Mouse (Mus musculus) small intestine, adult 2 months (tissue): ENCODE data around the gene Apopt1. TPM values are rescaled to one million over a fixed set of nuclear protein-coding genes. Genes with fewer than 3 reads are reported as not detected.

Source experiments
- H3K27ac ChIP-seq: fragments of 200-500 bp; 2 replicates; pipeline ENCODE4 v1.5.1; 2012; ENCODE audit warnings: low read depth, low read length, control low read depth, inconsistent platforms; ENCODE audit not compliant: insufficient read depth
- H3K27me3 ChIP-seq: fragments of 200-500 bp; 2 replicates; pipeline ENCODE4 v1.6.1; 2012; ENCODE audit warnings: mild to moderate bottlenecking, moderate library complexity, low read length, inconsistent platforms; ENCODE audit not compliant: control insufficient read depth, insufficient read depth
- H3K36me3 ChIP-seq: fragments of 200-500 bp; 2 replicates; pipeline ENCODE4 v1.6.1; 2012; ENCODE audit warnings: mild to moderate bottlenecking, low read length, control low read depth, inconsistent platforms; ENCODE audit not compliant: control insufficient read depth, insufficient read depth
- H3K4me1 ChIP-seq: fragments of 200-500 bp; 2 replicates; pipeline ENCODE4 v1.6.1; 2012; ENCODE audit warnings: low read length, inconsistent platforms, mixed read lengths; ENCODE audit not compliant: control insufficient read depth, insufficient read depth, insufficient read length
- H3K4me3 ChIP-seq: fragments of 200-500 bp; 2 replicates; pipeline ENCODE4 v1.5.1; 2012; ENCODE audit warnings: low read depth, mild to moderate bottlenecking, control low read depth, inconsistent platforms, low read length, moderate library complexity
- CTCF ChIP-seq: fragments of 200-500 bp; IDR thresholded peaks from 2 replicates; pipeline ENCODE4 v1.5.1; 2012; ENCODE audit warnings: low read depth, mild to moderate bottlenecking, control low read depth, inconsistent platforms, low read length, moderate library complexity, mixed read lengths; ENCODE audit not compliant: insufficient replicate concordance, insufficient read length; ENCODE audit errors: extremely low read depth
- POLR2A ChIP-seq: fragments of 200-500 bp; IDR thresholded peaks from 2 replicates; pipeline ENCODE4 v1.6.1; 2012; ENCODE audit warnings: low read depth, mild to moderate bottlenecking, control low read depth, inconsistent platforms, low read length, moderate library complexity
- WGBS: fragments of 180-500 bp; shearing (Covaris S2); methylation state at CpG from one replicate; pipeline ENCODE4 v1.1.7; 2018; 5-methylcytosine and 5-hydroxymethylcytosine counted together
- polyA plus RNA-seq: library from polyadenylated mRNA; depleted of rRNA; stranded (reverse); fragments of >200 nt; gene quantifications from 2 replicates; pipeline ENCODE4 v1.2.3, GENCODE M21; 2012

The Apopt1 gene
- polyA plus RNA-seq, 1 experiment: 16.7 TPM

DNA sequence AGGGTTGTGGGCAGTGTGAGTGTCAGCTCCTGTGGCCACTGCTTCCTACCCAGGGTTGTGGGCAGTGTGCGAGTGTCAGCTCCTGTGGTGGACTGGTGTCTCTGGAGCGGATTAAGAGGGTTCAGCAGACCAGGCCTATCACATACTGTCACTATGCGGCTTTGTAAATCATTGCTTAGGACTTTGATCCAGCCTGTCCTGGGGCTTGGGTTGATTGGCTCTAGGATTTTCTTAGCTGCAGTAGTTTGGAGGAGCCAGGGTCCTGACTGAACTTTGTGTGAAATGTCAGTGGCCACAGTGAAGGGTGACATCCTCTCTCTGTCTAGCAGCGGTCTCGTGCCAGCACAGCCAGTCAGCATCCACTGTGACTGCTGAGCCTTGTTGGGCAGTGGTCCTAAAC lies 77.0 kb downstream of the Apopt1 start:
- Histone ChIP-seq H3K27ac (no peak overlapping the region), H3K4me3 (no peak overlapping the region), H3K27me3 (no peaks in the 10 kb centered on the region), H3K4me1 (peaks cover 13% of the 10 kb centered on the region), H3K36me3 (peaks cover 77% of the 10 kb centered on the region)
- 87% methylated on average over 5 of the region's 5 CpGs for WGBS
- TF ChIP-seq POLR2A (no peak), CTCF (no peak)

DNA sequence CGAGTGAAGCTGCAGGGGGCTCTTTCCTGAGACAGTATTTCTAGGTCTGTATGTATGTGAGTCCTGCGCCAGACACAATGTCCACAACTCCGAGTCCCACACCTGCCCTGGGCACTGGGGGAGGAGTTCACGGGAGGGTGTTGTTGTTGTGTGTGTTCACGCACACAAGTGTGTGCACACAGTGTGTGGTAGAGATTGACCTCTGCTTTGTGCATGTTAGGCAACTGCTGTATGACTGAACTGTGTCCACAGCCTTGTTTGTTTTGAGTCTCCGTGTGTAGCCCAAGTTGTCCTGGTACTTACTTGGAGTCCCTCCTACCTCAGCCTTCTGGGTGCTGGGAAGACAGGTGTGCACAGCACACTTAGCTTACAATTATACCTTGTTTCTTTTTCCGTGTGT lies 77.6 kb downstream of the Apopt1 start:
- Histone ChIP-seq H3K27ac (no peak overlapping the region), H3K4me1 (peaks cover 11% of the 10 kb centered on the region), H3K36me3 (peaks cover 79% of the 10 kb centered on the region), H3K27me3 (no peaks in the 10 kb centered on the region), H3K4me3 (no peak overlapping the region)
- no peak for TF ChIP-seq CTCF
- no peak for TF ChIP-seq POLR2A
- 84% methylated on average over 7 of the region's 7 CpGs for WGBS

- Histone ChIP-seq H3K4me1 (peaks cover 11% of the 10 kb centered on the region), H3K27ac (no peak overlapping the region), H3K27me3 (no peaks in the 10 kb centered on the region), H3K4me3 (no peak overlapping the region), H3K36me3 (peaks cover 79% of the 10 kb centered on the region)
- TF ChIP-seq CTCF (no peak), POLR2A (no peak)
- 93% methylated on average over 13 of the region's 13 CpGs for WGBS
Observed at GRCm38 (mm10) chr12:111791474-111792104, 78.5 kb downstream of the Apopt1 start.

GRCm38 (mm10) chr12:111794102-111794501 lies 81.0 kb downstream of the Apopt1 start:
- Histone ChIP-seq H3K36me3 (peaks cover 60% of the 10 kb centered on the region), H3K27ac (0 out of 2 replicates have a peak overlapping the region, but pooled peaks have one; percentile 2), H3K4me1 (peaks cover 11% of the 10 kb centered on the region), H3K27me3 (no peaks in the 10 kb centered on the region), H3K4me3 (no peak overlapping the region)
- WGBS: 33% methylated on average over 22 of the region's 22 CpGs
- TF ChIP-seq POLR2A (no peak), CTCF (no peak)

GRCm38 (mm10) chr12:111794526-111795179 lies 81.6 kb downstream of the Apopt1 start:
- Histone ChIP-seq H3K4me1 (peaks cover 11% of the 10 kb centered on the region), H3K4me3 (no peak overlapping the region), H3K27ac (no peak overlapping the region), H3K36me3 (peaks cover 58% of the 10 kb centered on the region), H3K27me3 (no peaks in the 10 kb centered on the region)
- 89% methylated on average over 18 of the region's 18 CpGs for WGBS
- TF ChIP-seq POLR2A (no peak), CTCF (no peak)

- H3K27ac ChIP-seq: no peak overlapping the region
- no peak overlapping the region for H3K4me3 ChIP-seq
- TF ChIP-seq POLR2A: no peak
- no peak for TF ChIP-seq CTCF
- H3K27me3 ChIP-seq: no peaks in the 10 kb centered on the region
- WGBS: 93% methylated on average over 28 of the region's 28 CpGs
- peaks cover 52% of the 10 kb centered on the region for H3K36me3 ChIP-seq
- peaks cover 11% of the 10 kb centered on the region for H3K4me1 ChIP-seq
Observed at GRCm38 (mm10) chr12:111795180-111795895, 82.3 kb downstream of the Apopt1 start.

DNA sequence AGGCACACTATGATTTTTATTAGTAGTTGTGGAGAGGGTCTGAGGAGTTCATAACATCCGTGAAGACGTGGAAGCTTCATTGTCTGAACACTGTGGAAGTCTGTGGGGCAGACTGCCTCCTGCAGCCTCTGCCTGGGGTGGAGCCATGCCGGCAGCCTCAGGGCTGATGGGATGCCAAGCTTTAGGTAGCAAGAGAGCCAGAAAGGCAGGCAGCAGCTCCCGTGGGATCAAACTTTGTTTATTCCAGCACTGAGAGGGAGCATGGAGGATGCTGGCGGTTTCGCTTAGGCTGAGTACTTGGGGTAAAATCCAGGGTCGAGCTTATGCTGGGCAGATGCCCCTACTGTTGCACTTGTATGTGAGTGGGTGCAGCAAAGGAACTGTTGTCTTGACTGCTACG lies 84.2 kb downstream of the Apopt1 start:
- Histone ChIP-seq H3K4me3 (no peak overlapping the region), H3K27ac (no peak overlapping the region), H3K36me3 (peaks cover 48% of the 10 kb centered on the region), H3K4me1 (peaks cover 11% of the 10 kb centered on the region), H3K27me3 (no peaks in the 10 kb centered on the region)
- 82% methylated on average over 8 of the region's 8 CpGs for WGBS
- no peak for TF ChIP-seq POLR2A
- no peak for TF ChIP-seq CTCF
